Mouse (Mus musculus): ENCODE results near the gene Snrnp70.
"Not testable (repeated sequence)": the region's sequence is repeated elsewhere in the genome, so short reads cannot be mapped to it uniquely, and the experiment has no call there.

Gene Snrnp70

GRCm38 (mm10) chr7:45409497-45410163, 14.1 kb upstream of the Snrnp70 start:
- DNase-seq (ENCODE audit: low spot score) = no peak

DNA sequence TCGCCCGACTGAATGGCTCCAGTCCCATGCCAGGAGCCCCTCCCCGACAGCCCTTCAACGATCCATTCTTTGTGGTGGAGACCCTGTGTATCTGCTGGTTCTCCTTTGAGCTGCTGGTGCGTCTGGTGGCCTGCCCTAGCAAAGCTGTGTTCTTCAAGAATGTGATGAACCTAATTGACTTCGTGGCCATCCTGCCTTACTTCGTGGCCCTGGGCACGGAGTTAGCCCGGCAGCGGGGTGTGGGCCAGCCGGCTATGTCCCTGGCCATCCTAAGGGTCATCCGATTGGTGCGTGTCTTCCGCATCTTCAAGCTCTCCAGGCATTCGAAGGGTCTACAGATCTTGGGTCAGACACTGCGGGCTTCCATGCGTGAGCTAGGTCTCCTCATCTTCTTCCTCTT, 13.4 kb upstream of the Snrnp70 start:
- no peak for DNase-seq (ENCODE audit: low spot score)

DNA sequence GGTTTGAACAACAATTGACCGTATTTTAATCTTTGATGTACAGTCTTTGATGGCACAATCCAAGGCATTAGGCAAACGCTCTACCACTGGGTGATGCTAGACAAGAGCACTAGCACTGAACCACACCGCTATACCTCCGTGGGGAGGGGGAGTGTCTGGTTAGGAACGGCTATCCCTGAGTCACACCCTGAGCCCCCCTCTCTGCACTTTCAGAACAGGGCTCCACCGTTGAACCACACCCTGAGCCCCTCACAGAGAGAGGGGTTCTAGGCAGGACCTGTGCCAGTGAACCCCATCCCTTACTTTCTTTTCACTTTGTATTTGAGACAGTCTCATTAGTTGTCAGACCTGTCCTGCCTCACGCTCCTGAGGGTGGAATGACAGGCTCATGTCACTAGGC, 12.8 kb upstream of the Snrnp70 start:
- no peak for DNase-seq (ENCODE audit: low spot score)

GRCm38 (mm10) chr7:45407836-45408235, 12.3 kb upstream of the Snrnp70 start:
- DNase-seq (ENCODE audit: low spot score) = no peak

DNA sequence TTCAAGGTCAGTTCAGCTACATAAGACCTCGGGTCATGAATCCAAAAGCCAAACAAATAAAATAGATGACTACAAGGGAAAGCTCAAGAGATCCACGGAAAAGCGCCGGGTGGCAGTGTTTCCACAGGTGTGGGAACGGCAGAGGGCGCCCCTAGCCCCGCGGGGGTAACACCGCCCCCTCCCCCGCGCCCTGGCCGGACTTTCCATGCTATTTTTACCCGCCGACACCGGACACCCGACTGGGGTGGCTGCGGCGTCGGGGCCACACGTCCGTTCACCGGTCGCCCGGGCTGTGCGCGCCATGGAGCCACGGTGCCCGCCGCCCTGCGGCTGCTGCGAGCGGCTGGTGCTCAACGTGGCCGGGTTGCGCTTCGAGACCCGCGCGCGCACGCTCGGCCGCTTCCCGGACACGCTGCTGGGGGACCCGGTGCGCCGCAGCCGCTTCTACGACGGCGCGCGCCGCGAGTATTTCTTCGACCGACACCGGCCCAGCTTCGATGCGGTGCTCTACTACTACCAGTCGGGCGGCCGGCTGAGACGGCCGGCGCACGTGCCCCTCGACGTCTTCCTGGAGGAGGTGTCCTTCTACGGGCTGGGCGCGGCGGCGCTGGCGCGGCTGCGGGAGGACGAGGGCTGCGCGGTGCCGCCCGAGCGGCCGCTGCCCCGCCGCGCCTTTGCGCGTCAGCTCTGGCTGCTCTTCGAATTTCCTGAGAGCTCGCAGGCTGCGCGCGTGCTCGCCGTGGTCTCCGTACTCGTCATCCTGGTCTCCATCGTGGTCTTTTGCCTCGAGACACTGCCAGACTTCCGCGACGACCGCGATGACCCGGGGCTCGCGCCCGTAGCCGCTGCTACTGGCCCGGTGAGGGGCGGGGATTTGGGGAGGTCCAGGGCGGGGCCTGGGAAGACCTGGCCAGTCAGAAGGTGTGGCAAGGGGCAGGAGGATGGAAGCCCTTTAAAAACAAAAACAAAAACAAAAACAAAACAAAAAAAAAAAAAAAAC, 10.9 kb upstream of the Snrnp70 start:
- no peak for DNase-seq (ENCODE audit: low spot score)

DNA sequence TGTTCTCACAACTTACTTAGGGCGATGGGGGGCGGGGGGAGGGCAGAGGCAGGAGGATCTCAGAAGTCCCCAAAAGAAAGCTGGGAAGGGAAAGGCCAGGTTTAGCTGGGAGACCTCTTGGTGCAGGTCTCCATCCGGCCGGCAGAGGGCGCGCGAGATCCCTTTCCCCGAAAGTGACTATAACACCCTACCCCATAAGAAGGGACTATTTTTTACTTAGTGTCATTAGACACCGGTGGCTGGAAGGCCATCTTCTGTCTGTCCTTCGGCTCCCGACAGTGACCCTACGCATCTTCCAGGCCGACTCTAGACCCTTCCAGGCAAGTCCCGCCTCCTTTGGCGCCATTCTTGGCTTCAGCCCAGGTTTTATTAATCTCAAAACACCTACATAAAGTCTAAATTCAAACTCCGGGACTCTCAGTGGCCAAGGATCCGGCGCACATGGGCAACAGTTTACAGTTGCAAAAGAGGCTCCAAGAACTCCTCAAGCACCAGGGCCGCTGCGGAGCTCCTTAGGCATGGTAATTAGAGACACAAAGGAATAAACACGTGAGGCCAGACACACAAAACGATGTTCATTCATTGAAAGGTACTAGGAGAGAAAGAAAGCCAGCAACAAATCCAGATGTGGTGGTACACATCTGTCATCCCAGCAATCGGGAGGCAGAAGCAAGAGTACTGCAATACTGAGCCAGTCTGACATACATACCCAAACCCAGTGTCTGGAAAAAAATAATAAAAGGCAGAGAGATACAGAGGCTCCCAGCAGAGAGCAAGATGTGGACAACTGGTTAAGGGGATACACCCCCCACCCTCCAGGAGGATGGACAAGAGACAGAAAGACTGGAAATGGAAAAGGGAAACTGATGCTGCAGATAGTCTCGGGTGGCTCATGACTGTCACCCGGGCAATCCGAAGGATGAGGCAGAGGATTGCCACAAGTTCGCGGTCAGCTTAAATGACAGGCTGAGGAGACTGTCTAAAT, 9.8 kb upstream of the Snrnp70 start, which contains the start of gene Kcna7:
Kcna7 (plus strand) TSS at position 563 of the 985 bp plus-strand sequence.
- peak; percentile 69 for DNase-seq (ENCODE audit: low spot score)

DNA sequence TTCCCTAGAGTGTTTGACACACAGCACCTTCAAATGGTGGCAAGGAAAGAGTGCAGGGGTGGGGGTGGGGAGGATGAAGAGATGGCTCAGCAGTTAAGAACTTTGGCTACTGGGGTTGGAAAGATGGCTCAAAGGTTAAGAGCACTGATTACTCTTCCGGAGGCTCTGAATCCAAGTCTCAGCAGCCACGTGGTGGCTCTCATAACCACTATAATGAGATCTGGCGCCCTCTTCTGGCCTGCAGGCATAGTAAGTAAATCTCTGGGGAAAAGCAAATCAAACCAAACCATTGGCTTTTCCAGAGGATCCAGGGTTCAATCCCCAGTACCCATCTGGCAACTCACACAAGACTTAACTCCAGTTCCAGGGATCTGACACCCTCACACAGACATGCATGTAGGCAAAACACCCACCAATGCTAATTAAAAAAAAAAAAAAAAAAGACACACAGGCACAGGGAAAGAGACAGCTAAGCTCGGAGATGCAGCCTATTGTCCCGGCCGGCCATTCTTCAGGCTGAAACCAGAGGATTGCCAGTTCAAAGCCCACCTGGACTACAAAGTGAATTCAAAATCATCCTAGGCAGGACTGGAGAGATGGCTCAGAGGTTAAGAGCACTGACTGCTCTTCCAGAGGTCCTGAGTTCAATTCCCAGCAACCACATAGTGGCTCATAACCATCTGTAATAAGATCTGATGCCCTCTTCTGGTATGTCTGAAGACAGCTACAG, 8.2 kb upstream of the Snrnp70 start:
- peak; percentile 85 for DNase-seq (ENCODE audit: low spot score)

DNA sequence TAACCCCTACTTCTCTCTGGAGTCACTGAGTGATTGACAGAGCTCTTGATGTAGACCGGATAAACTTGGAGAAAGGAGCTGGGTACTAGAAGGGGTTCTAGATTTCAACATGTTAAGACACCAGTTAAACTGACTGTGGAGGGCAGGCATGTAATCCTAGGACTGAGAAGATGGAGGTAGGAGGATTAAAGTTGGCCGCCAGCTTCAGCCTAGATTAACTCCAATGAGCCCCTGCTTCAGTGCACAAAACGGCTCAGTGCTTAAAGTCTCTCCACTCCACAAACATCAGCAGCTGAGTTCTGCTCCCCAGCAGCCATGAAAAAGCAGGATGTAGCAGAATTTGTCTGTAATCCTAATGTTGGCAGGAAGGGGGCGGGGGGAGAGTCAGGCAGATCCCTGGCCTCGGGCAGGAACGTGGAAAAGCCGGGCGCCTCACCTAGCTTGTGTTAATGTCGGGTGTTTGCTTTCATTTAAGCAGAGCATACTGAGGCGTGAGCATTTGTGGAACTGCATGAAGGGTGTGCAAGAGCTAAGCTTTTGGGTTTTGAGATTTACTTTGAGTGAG, 6.1 kb upstream of the Snrnp70 start:
- no peak for DNase-seq (ENCODE audit: low spot score)

DNA sequence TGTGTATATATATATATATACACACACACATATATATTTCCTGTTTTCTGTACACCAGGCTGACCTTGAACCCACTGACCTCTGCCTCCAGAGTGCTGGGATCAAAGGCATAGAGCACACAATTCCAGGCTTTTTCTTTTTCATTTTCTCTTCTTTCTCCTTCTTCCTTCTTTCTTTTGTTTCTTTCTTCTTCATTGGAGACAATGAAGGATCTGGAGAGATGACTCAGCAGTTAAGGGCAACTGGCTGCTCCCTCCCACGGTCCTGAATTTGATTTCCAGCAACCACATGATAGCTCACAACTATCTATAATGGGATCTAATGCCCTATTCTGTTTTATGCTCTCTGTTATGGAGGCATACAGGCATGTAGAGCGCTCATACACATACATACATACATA, 1.2 kb upstream of the Snrnp70 start:
- DNase-seq (ENCODE audit: low spot score) = no peak

DNA sequence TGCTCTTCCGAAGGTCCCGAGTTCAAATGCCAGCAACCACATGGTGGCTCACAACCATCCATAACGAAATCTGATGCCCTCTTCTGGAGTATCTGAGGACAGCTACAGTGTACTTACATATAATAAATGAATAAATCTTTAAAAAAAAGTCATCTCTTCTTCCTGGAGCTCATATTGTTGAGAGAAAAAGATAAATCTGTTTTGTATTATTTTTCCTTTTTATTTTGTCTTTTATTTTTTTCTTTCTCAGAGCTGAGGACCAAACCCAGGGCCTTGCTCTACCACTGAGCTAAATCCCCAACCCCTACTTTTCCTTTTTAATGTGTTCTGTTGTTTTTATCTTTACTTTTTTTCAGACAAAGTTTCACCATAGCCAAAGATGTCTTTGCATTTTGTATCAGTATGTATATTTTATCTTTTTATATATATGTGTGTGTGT, 814 bp upstream of the Snrnp70 start:
- not testable (repeated sequence) for DNase-seq (ENCODE audit: low spot score)

DNA sequence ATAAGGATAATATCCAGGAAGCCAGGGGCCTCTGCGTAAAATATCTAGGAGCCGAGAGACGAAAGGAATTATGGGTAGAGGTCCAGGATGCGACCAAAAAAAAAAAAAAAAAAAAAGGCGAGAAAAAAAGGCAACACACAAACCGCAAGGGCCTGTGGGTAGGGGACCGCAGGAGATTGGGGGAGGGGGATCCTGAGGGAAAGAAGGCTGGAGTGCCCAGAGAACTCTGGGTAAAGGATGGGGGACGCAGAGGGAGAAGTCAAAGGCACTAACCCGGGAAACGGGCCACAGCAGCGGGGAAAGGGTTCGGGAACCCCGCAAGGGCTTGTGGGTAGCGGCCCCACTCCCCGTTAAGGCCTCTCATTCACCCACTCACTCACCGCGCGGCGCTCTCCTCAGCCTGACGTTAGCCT, 407 bp downstream of the Snrnp70 start:
- peak; percentile 92 for DNase-seq (ENCODE audit: low spot score)

GRCm38 (mm10) chr7:45386077-45386476, 9.5 kb downstream of the Snrnp70 start:
- peak; percentile 48 for DNase-seq (ENCODE audit: low spot score)

DNA sequence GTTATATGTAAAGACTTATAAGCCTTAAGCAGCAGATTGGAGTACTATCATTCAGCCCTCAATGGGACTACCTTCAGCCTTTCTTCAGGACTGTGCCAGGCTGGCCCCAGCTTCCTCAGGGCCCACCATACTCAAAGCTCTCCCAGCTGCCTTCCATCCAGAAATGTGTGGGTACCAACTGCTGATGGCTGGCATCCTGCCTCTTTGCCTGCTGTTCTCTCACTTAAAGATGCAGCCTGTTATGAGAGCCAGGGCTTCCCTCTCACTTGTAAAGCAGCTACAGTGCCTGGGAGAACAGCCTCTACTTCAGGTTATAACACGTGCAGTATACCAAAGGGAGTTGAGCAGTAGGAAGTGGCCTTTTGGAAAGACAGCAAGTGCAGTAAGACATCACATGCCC, 19.5 kb downstream of the Snrnp70 start:
- no peak for DNase-seq (ENCODE audit: low spot score)

DNA sequence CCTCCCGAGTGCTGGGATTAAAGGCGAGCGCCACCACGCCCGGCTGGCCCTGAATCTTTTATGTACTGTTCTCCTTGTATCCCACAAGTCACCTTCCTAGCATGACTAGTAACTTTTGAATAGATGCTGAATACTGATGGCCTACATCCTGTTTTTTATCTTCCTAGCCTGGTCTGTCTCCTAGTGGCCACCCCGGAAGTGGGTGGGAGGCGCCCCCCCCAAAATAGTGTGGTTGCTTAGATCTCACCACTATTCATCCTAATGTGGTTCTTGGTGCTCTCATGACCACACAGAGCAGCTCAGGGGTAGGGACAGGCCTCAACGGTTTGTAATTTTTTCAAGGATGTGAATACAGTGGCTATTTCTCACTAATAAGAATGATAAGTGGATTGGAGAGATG, 20.9 kb downstream of the Snrnp70 start:
- DNase-seq (ENCODE audit: low spot score) = no peak

DNA sequence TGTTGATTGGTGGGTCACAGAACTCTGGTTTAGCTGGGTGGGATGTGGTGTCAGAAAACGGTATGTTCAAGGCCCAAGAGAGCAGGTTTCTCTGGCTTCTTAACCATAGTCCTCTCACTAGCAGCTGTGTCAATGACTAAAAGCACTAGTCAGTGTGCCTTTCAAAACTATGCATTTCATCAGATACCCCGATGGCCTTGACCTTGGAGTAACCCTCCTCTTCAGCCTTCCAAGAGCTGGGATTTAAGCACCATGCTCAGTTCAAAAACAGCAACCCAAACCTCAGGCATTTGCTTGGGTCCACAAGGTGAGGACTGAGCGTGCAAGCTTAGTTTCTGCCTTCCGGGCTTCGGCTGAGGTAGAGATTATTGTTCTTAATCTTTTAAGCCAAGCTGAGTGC, 23.2 kb downstream of the Snrnp70 start:
- no peak for DNase-seq (ENCODE audit: low spot score)

GRCm38 (mm10) chr7:45370475-45371311, 24.8 kb downstream of the Snrnp70 start, which contains the start of gene Lin7b:
Lin7b (minus strand) TSS chr7:45370583.
- DNase-seq (ENCODE audit: low spot score) = peak; percentile 92

- no peak for DNase-seq (ENCODE audit: low spot score)
Measured at GRCm38 (mm10) chr7:45369836-45370474, 25.6 kb downstream of the Snrnp70 start.

GRCm38 (mm10) chr7:45369022-45369745, 26.4 kb downstream of the Snrnp70 start:
- no peak for DNase-seq (ENCODE audit: low spot score)

- no peak for DNase-seq (ENCODE audit: low spot score)
Measured at GRCm38 (mm10) chr7:45368178-45368577, 27.4 kb downstream of the Snrnp70 start.
